Mouse (Mus musculus): ENCODE results near the gene Esf1.

- TF ChIP-seq EP300 (IDR thresholded peaks at IDR 0.05; ENCODE audit: low read depth) (no peak), CTCF (IDR thresholded peaks at IDR 0.05; ENCODE audit: low read depth) (no peak)
Measured at GRCm38 (mm10) chr2:140215415-140215814, 45.1 kb upstream of the Esf1 start.

Data from liver, embryonic 14.5 days (tissue).